Mouse (Mus musculus): ENCODE data around the gene Lrrc59.

- TF ChIP-seq CTCF (IDR thresholded peaks at IDR 0.05; ENCODE audit: borderline replicate concordance, insufficient read depth, low read length) (no peak), POLR2A (IDR thresholded peaks at IDR 0.05; ENCODE audit: low read depth, low read length) (no peak)
Measured at GRCm38 (mm10) chr11:94652973-94653372, 23.4 kb downstream of the Lrrc59 start.
